Mouse (Mus musculus): ENCODE measurements at regions not wholly inside any gene's neighbourhood (a gene's known extent, or its start where the extent isn't known, plus 50 kb on each side); places are given as distances from the start of the nearest gene placed in this dataset.

DNA sequence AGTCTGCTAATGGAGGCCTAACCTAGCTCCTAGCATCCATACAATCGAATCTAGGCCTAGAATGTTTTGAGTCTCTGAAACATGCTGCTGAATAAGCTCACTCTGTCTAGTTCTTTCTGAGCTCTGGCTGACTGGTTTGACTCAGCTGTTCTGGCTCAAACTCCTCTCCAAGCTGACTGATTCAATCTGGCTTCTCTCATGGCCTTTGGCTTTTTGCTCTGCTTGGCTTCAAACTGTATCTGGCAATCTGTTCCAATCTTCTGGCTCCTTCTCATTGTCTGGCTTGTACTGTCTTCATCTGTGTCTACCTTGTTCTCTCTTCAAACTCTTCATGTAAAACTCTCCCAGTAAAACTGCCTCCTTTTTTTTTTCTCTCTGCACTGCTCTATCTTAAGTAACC lies 164.9 kb downstream of the Ppp4r2 start:
- no peak for TF ChIP-seq EP300 (IDR thresholded peaks at IDR 0.05; ENCODE audit: low read depth)
- no peak for TF ChIP-seq CTCF (IDR thresholded peaks at IDR 0.05; ENCODE audit: low read depth)
